Mouse (Mus musculus) spleen, adult 12 weeks (tissue): ENCODE data around the gene 1110032A03Rik.

ENCODE experiments used
- DNase-seq: peaks from one replicate; pipeline ENCODE4 v3.0.0; 2022; ENCODE audit warnings: low spot score

1110032A03Rik gene

DNA sequence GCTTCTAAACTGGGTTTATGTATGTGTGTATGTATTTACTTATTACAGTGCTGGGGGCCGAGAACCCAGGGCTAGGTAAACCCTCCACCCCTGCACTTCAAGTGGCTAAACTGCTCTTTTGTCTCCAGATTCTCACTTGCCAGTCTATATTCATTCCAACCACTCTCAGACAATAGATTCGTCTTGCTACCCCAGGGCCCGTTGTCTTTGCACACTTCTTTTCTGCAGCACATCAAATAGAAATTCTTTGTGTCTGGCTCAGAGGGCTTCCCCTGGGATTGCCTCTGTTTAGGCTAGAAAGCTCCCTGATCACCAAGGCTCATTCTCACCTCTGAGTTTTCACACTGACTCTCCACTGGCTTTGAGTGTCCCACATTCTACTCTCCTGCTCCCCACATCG, 42.8 kb downstream of the 1110032A03Rik start:
- no peak for DNase-seq

DNA sequence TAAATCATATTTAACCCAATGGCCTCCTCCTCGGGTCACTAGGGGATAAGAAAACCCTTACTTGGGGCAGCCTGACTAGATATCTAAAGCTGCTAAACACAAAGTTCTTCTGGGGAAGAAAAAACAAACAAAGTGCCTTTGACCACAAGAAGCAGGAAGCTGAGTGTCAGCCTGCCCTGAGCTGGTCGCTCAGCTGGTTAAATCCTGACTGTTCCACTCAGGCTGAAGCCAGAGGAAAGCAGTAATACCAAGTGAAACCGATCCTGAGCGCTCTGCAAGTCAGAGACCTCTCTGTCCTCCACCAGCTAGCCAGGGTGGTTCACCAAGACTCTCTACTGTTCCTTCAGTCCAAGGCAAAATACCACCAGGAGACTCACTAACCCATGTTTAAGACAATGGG, 45.7 kb downstream of the 1110032A03Rik start:
- DNase-seq = no peak

DNA sequence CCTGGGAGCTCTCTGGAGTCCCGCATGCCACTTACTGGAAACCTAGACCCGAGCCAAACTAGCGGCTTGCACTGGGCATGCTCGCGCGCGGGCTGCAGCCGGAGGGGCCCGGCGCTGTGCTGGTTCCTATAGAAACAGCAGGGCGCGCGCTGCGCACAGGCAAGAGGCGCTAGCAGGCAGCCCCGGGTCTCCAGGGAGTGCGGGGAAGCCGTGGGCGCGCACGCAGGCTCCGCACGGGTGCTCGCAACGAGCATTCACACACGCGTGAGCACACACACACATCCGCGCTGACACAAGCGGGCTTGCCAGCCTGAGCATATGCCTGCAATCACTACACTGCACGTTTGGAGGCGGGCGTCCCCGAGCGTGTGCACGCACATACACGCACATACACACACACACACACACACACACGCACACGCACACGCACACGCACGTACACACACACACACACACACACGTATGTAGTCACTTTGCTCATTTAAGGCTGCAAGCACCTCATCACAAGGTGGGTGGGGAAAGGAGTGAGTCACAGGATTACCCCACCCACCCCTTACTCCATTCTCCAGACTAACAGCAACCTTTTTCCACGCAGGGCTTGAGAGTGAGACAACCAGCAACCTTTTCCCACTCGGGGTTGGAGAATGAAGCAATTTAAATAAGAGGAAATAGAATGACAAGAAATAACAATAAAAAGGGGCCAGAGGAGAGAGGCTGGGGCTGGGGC, 47.2 kb downstream of the 1110032A03Rik start:
- DNase-seq = no peak

DNA sequence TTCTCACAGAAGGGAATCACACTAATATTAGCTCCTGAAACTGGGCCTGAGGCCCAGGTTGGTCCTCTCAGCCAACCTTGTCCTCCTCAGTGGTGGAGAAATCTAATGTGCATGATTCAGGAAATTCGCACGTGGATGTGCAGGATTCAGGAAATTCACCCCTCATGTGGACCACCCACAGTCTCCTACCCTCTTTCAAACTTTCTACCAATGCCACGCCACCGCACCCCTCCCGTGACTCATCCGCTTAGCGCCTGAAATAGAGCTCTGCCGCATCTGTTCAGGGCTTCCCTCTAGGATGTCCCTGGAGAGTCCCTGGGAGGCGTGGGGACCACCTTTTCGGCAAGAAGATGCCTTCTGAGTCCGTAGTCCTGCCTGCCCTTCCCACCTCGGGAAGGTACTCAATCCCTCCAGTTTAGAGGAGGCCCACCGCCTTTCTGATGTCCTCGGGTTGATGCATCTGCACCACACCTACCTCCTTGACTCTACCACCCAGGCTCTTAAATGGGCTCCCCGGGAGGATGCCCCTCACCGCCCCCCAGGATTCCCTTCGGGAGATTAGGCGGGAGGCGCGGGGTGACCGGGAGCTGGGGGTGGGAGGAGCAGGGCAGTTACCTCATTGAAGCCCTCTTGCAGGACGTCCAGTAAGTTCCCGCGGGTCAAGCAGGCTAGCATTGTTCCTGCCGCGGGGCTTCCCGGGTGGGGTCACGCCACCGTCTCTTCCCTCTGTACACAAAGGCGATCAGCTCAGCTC, 48.0 kb downstream of the 1110032A03Rik start:
- no peak for DNase-seq

DNA sequence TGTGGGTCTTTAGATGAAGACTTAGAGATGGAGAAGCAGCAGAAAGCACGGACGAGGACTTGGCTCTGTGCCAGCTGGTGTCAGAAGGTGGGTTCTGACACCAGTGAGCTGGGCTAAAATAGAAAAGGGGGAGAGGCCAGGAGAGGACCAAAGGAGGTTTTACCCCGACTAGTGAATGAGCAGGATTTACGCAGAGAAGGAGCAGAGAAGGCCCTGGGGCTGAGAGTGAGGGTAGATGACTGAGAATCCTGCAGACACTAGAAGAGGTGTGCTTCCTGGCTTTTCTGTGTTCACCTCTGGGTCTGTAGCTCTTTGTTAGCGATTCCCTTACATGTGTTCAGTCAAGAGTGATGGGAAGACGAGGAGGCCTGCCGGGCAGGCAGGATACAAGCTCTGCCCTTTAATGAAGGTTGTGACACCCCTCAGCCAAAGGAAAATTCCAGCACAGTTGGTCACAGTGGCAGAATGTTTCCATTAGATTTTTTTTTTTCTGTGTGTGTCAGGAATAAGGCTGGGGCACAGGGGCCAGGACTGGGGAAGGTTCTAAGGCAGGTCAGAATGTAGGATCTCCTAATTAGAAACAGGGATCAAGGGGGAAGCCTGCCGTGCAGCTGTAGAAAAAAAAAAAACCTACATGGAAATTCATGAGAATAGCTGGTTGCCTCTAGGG, 49.3 kb downstream of the 1110032A03Rik start:
- no peak for DNase-seq

DNA sequence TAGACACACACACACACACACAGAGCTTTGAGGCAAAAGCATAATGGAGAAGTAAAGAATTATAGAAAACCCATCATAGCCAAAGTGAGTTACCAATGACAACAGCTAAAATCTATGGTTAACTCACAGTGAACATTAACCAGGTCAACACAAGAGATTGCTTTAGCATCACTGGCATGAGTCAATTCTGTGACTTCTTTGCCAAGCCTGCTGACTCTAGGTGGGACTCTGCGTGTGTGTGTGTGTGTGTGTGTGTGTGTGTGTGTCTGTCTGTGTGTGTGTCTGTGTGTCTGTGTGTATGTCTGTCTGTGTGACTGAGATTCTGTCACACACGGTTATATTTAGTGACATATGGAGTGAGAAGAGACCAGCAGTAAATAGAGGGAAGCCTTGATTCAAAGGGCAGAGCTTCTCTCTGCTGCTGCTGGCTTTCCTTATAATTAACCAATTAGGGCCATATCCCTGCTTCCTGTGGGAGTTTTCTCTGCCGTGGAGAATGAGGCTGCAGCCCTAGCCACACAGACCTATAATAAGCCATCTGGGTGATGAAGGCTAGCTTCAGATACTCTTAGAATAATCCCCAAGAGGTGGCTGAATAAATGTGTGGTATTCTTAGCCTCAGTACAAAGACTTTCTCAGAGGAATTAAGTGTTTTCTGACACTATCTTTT, 50.5 kb downstream of the 1110032A03Rik start:
- DNase-seq = no peak

DNA sequence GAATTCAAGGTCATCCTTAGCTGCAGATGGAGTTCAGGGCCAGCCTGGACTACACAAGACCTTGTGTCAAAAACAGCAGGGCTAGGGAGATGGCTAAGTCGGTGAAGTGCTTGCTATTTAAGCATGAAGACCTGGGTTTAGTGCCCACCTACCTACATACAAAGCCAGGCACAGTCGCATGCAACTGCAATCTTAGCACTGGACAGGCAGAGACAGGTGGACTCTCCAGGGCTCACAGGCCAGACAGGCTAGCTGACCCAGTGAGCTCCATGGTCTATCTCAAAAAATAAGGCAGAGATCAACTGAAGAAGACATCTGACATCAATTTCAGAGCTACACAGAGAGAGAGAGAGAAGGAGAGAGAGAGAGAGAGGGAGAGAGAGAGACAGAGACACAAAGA, 51.2 kb downstream of the 1110032A03Rik start:
- DNase-seq = no peak

DNA sequence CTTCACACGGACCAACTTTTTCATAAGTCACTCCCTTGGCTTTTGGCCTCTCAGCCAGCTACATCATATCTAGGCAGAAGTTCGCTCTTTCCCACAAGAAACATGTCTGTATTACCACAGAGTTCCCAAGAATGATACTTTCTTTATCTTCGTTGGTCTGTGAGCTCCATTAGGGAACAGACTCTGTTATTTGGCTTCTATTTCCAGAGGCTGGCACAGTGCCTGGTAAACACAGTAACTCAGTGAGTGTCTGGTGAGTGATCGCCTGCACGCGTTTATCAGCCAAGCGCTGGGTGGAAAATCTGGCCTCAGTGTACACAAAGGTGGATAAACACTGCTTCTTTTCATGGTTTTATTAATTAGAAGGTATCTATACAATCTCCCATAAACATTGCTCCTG, 51.9 kb downstream of the 1110032A03Rik start:
- no peak for DNase-seq

DNA sequence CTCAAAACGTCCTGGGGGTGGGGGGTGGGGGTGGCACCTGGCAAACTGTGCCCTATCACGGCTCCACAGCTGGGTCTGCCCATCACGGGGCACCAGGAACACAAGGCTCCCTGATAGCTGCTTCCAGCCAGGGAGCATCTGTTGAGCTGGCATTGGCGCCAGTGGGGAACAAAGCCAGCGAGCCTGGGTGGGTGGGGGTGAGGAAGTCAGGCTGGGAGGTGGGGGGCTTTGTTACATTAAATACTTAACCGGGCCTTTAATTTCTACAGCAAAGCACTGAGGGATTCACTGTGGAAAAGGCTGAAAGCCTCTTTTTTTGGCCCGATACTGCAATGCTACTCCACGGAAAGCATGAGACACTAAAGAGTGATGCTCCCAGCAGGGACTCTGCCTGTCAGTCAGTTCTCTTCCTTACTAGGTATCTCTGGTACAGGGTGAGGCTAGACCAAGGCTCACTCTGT, 52.8 kb downstream of the 1110032A03Rik start:
- no peak for DNase-seq

DNA sequence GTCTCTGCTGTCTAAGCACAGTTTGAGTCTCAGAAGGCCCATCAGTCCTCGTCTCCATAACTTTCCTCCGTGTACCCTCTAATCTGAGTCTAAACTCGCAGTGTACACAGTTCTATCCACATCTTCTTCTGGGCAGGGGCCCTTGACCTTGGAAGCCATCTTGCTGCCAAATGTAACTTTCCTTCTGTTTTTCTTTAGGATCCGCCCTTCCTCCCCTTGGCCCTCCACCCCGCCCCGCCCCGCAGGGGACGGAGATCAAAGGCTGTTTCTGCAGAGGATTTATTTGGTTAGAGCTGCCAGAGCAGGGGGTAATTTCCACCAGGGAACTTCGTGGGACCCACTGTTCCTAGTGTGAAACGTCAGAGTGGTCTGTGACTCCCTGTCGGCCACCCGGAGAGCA, 54.3 kb downstream of the 1110032A03Rik start:
- DNase-seq = no peak

DNA sequence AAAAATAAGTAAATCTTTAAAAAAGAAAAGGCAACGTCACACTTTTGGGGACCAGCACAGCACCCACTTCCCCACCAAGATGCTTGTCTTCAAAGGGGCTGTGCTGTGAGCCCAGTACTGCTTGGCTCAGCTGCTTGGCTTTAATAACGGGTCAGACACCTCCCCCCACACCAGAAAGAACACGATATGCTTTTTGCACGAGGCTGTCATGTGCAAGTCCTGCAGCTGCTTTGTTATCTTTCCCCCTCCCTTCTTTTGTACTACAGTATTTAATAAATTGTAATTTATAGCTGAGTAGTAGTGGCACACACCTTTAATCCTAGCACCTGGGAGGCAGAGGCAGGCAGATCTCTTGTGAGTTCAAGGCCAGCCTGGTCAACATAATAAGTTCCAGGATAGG, 56.4 kb downstream of the 1110032A03Rik start:
- DNase-seq = no peak

DNA sequence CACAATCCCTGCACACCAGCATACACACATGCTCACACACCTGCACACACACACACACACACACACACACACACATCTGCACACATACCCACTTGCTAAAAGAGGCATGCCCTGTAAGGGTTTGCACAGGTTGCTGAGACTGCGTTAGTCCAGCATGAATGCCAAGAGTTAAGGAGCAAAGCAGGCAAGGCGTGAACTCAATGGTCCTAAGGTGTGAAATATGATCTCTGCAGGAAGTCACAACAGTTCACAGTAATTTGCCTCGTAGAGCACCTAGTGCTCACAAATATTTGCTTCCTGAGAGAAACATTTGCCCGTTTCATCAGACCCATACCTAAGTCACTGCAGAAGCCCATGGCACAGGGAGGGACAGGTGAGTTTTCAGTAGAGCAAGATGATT, 61.1 kb downstream of the 1110032A03Rik start:
- no peak for DNase-seq
